Mouse (Mus musculus) left cerebral cortex, postnatal 25 days (tissue): ENCODE data around the gene Ube2s. TPM values are rescaled to one million over a fixed set of nuclear protein-coding genes. Genes with fewer than 3 reads are reported as not detected.
A peak's percentile ranks its signal among the peaks of the same experiment; 100 is the strongest.
"Not testable (repeated sequence)": the region's sequence is repeated elsewhere in the genome, so short reads cannot be mapped to it uniquely, and the experiment has no call there.

Source experiments
- DNase-seq, 2 experiments: peaks; one replicate each; pipeline ENCODE4 v3.0.0; 2022; ENCODE audit warnings: low spot score in 2 of 2, mixed read lengths in 1 of 2
- intact Hi-C: fragments of 180-260 bp; cut with DNase I; formaldehyde crosslinking; loops from one replicate; pipeline ENCODE4 v1.15.1; 2025
- total RNA-seq, 2 experiments: library from RNA; stranded (reverse); gene quantifications; 2 replicates each; pipeline ENCODE4 v1.2.3; 2021

Gene Ube2s
- total RNA-seq, result 100 to 1,000 TPM; 108 to 110 TPM

- DNase-seq, result peak; percentile 98 to 100
- intact Hi-C loops, result loop anchor here (5.0 kb wide), 2 partner anchors 110 to 265 kb away; partner anchors contain the start of genes Nat14 and Syt5
These were observed at the start of gene Ube2s for GRCm38 (mm10) chr7:4812303-4813104. TSS of gene Ube2s (minus strand) at chr7:4812590.

DNA sequence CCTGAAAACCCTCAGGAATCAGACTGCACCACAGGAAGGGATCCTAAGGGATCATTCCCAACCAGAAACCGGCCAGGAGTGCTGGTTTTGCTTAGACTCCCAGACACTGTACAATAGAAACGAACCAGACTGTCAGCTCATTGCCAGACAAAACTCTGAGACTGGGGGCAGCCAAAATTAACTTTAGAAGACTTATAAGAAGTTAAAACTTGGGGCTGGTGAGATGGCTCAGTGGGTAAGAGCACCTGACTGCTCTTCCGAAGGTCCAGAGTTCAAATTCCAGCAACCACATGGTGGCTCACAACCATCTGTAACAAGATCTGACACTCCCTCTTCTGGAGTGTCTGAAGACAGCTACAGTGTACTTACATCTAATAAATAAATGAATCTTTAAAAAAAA, 48.5 kb upstream of the Ube2s start:
- DNase-seq, intact Hi-C loops: not testable (repeated sequence)

GRCm38 (mm10) chr7:4859418-4859978, 47.1 kb upstream of the Ube2s start:
- no peak for DNase-seq
- intact Hi-C loops, result no loop called here

DNA sequence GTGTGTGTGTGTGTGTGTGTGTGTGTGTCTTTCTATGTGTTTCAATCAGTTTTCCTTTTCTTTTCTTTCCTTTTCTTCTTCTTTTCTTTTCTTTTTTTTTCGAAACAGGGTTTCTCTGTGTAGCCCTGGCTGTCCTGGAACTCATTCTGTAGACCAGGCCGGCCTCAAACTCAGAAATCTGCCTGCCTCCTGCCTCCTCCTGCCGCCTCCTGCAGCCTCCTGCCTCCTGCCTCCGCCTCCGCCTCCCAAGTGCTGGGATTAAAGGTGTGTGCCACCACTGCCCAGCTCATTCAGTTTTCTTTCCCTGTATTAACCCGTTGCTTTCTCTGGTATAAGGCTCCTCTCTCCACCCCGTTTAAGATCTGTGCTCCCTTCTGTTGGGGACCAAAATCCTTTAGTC, 44.9 kb upstream of the Ube2s start:
- intact Hi-C loops, result no loop called here
- no peak for DNase-seq

GRCm38 (mm10) chr7:4856508-4856907, 44.1 kb upstream of the Ube2s start:
- no peak for DNase-seq
- intact Hi-C loops, result no loop called here

GRCm38 (mm10) chr7:4853613-4854012, 41.2 kb upstream of the Ube2s start:
- intact Hi-C loops, result no loop called here

GRCm38 (mm10) chr7:4851315-4851688, 38.9 kb upstream of the Ube2s start:
- intact Hi-C loops, result no loop called here
- DNase-seq, result no peak

More at GRCm38 (mm10) chr7:4853613-4854012, 41.2 kb upstream of the Ube2s start:
- DNase-seq, result no peak

DNA sequence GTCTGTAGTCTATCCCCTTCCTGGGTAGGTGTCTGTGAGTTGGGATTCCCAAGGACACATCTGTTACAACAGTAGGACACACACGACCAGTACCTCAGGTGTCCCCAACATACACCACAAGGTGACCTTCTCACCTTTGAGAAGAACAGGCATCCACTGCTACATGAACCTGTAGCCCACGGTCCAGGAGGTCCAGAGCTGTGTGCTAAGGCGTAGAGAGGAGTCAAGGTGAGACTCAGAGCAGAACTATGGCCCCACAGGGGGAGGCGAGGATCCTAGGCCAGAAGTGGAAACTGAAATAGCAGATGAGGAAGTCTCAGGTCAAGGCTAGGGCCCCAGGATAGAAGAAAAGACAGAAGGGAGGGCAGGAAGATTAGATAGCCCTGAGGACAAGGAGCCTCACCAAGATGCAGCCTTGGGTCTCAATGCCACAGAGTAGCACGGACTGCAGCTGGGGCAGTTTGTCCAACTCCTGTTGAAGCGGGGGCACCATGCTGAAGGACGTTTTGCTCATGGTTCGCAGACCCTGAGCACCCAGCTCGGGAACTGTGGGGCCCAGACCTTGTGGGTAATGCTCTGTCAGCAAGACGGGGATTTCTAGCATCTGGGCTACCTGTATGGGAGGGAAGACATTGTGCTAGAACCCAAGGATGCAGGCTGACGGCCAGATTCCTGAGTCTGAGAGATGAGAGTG, 38.4 kb upstream of the Ube2s start:
- no peak for DNase-seq
- intact Hi-C loops, result no loop called here

DNA sequence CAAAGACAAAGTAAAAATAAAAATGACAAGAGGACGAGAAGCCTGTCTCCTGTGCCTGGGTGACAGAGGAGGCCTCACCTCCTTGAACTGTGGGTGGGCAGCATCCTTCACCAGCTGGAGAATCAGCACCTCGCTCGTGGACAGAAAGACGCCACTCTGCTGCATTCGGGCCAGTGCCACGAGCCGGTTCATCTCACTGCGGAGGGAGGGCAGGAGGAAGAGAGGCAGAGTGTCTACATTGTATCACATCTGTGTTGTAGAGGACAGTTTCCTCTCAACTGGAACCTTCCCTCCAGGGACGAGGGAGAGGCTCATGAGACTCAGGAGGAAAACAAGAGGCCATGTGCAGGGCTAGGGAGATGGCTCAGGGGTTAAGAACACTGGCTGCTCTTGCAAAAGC, 37.0 kb upstream of the Ube2s start:
- intact Hi-C loops, result no loop called here
- DNase-seq, result no peak

GRCm38 (mm10) chr7:4844917-4845309, 32.5 kb upstream of the Ube2s start:
- DNase-seq, result peak; percentile 88 to 97
- intact Hi-C loops, result no loop called here

GRCm38 (mm10) chr7:4844245-4844916, 32.0 kb upstream of the Ube2s start, which contains the start of gene Shisa7:
TSS of gene Shisa7 (minus strand) at chr7:4844696.
- intact Hi-C loops, result no loop called here
- peak; percentile 33 to 50 for DNase-seq

GRCm38 (mm10) chr7:4843604-4844244, 31.3 kb upstream of the Ube2s start:
- peak; percentile 90 for DNase-seq
- intact Hi-C loops, result loop anchor here (2.0 kb wide), 1 partner anchor 79 kb away; the partner anchor contains the start of gene Nat14

GRCm38 (mm10) chr7:4842634-4843131, 30.3 kb upstream of the Ube2s start:
- peak; percentile 61 to 71 for DNase-seq
- intact Hi-C loops, result loop anchor here (2.0 kb wide), 1 partner anchor 80 kb away; the partner anchor contains the start of gene Nat14

GRCm38 (mm10) chr7:4842077-4842476, 29.7 kb upstream of the Ube2s start:
- intact Hi-C loops, result loop anchor here (2.0 kb wide), 1 partner anchor 81 kb away; the partner anchor contains the start of gene Nat14
- DNase-seq, result peak; percentile 49 to 76

GRCm38 (mm10) chr7:4837639-4838038, 25.2 kb upstream of the Ube2s start:
- DNase-seq, result no peak
- intact Hi-C loops, result no loop called here

- intact Hi-C loops, result no loop called here
- DNase-seq, result peak; percentile 45 to 54
These were observed 24.0 kb upstream of the Ube2s start for GRCm38 (mm10) chr7:4836351-4836792.

GRCm38 (mm10) chr7:4835631-4836327, 23.4 kb upstream of the Ube2s start:
- DNase-seq, result no peak
- intact Hi-C loops, result no loop called here

DNA sequence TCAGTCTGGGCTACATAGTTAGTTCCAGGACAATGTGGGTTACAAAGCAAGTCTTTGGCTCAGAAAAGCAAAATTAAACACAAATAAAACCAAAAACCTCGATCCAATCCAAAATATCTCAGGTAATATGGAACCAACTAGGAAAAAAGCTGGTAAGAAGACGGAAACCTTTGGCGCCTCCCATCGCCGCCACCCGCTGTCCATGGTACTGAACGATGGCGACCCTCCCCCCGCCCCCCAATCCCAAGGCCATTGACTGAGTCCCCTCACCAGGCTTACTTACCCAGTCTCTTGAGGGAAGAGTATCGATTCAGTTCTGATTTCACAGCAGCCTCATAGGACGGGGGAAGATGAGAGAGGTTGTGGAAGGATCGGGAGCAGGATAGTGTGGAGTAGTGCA, 18.1 kb upstream of the Ube2s start:
- intact Hi-C loops, result no loop called here
- DNase-seq, result no peak
